Mouse (Mus musculus) liver, embryonic 14 days (tissue): ENCODE results near the gene Cox20. TPM values are rescaled to one million over a fixed set of nuclear protein-coding genes. Genes with fewer than 3 reads are reported as not detected.

Source experiments
- polyA plus RNA-seq: library from polyadenylated mRNA; depleted of rRNA; stranded (reverse); fragments of >200 nt; gene quantifications from 2 replicates; pipeline ENCODE4 v1.2.3, GENCODE M21; 2012; rRNA removed

The Cox20 gene
- 51.7 and 54.3 TPM in 2 replicates for polyA plus RNA-seq

DNA sequence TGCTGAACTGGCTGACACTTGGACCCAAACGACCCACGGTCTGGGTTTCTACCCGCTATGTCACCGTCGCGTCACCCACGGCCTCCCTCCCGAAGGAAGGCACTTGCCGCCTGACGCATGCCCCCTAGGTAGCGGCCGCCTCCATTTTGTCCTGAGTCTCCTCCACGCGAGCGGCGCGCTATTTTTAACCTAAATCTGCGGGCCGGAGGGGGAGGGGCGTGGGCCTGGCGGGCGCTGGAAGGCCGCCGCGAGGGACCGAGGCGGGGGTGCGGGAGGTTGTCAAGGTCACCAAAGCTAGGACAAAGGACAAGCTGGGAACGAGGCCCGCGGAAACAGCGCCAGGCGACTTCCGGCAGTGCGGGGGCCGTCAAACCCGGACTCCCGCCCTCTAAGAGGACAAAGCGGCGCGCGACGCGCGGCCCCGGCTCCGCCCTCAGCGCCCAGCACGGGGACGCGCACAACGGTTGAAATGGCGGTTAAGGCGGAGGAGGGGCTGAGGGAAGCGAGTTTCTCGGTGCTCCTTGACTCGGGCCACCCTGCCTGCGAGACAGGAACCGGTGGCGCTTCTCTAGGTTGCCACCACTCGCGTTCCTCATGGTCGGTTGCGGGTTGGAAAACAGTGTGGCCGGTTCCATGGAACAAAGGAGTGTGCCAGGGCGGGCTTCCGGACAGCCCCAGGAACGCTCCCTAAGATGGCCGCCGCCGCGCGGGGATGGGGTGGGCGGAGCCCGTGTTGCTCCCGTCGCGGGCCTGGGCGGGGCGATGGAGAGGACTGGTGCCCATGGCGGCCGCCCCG is at the start of gene Cox20:
Gene Cox20, plus strand, starts transcription at position 742 of the 796 bp plus-strand sequence.

DNA sequence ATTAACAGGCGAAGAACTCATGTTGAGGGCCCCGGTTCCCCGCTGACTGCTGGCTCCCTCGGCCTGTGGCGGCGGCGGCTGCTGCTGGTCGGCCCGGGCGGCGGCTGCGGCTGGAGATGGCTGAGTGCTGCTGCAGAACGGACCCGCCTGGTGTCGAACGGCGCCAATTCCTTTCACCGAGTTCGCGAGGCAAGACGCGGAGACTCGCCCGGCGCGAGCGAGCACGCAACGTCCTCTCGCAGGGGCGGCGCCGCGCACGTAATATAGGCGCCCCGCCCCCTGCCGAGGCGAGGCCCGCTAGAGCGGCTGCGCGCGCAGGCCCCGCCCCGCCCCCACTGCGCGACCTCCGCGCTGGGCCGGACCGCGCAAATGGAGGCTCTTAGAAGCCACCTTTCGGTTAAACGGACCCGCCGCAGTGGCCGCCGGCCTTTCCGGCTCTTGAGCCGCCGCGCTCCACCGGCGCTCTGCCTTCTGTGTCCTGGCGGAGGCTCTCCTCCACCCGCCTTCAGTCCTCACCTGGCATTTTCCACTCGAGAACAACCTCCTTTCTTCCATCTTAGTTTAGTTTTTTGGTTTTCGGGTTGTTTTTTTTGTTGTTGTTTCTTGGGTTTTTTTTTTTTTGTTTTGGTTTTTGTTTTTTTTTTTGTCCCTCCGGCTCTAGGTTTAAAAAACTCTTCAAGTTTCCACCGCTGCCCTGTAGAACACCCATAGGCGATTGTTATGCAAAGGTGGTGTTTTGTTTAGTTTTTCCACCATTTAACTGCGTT is 18.8 kb downstream of the Cox20 start, which contains the start of gene Hnrnpu:
Gene Hnrnpu, minus strand, starts transcription at position 247 of the 767 bp plus-strand sequence.

Other genes with a start within 250 kb of the Cox20 start
- gene Desi2, start 131.7 kb upstream of the Cox20 start, polyA plus RNA-seq: 3.8 and 4.3 TPM in 2 replicates
- 217 TPM in 2 replicates for gene Hnrnpu, start 18.7 kb downstream of the Cox20 start, polyA plus RNA-seq
- 0.74 and 0.94 TPM in 2 replicates for gene Efcab2, start 87.0 kb downstream of the Cox20 start, polyA plus RNA-seq
- gene Kif26b, start 210.0 kb downstream of the Cox20 start, polyA plus RNA-seq: 0.03 and 0.09 TPM in 2 replicates